Mouse (Mus musculus) stomach, embryonic 15.5 days (tissue): ENCODE results near the gene Pex5. TPM values are rescaled to one million over a fixed set of nuclear protein-coding genes. Genes with fewer than 3 reads are reported as not detected.
"Not testable (repeated sequence)": the region's sequence is repeated elsewhere in the genome, so short reads cannot be mapped to it uniquely, and the experiment has no call there.

Experiments
- ATAC-seq: fragments of 200-750 bp; cut with Nextera tagmentation; 2 replicates; pipeline ENCODE4 v1.8.0; 2017; ENCODE audit warnings: low read depth, moderate number of reproducible peaks, moderate TSS enrichment; ENCODE audit not compliant: insufficient read depth, low FRiP score
- H3K27ac ChIP-seq: fragments of 300-500 bp; sonication (generic); 2 replicates; pipeline ENCODE4 v1.5.1; 2015; ENCODE audit warnings: mild to moderate bottlenecking, inconsistent platforms
- H3K27me3 ChIP-seq: fragments of 300-500 bp; sonication (generic); replicated peaks from 2 replicates; pipeline ENCODE4 v1.6.1; 2015; ENCODE audit warnings: inconsistent platforms
- H3K36me3 ChIP-seq: fragments of 300-500 bp; sonication (generic); 2 replicates; pipeline ENCODE4 v1.6.1; 2015; ENCODE audit warnings: inconsistent platforms
- H3K4me1 ChIP-seq: fragments of 300-500 bp; sonication (generic); 2 replicates; pipeline ENCODE4 v1.6.1; 2015; ENCODE audit warnings: inconsistent platforms
- H3K4me2 ChIP-seq: fragments of 300-500 bp; sonication (generic); 2 replicates; pipeline ENCODE4 v1.6.1; 2015; ENCODE audit warnings: mild to moderate bottlenecking, inconsistent platforms
- H3K4me3 ChIP-seq: fragments of 300-500 bp; sonication (generic); replicated peaks from 2 replicates; pipeline ENCODE4 v1.5.1; 2015; ENCODE audit warnings: inconsistent platforms
- H3K9ac ChIP-seq: fragments of 300-500 bp; sonication (generic); 2 replicates; pipeline ENCODE4 v1.6.1; 2015; ENCODE audit warnings: inconsistent platforms
- H3K9me3 ChIP-seq: fragments of 300-500 bp; sonication (generic); 2 replicates; pipeline ENCODE4 v1.6.1; 2016; ENCODE audit warnings: inconsistent platforms
- WGBS: fragments of 180-500 bp; shearing (Covaris S2); methylation state at CpG from one replicate; pipeline ENCODE4 v1.1.7; 2015; 5-methylcytosine and 5-hydroxymethylcytosine counted together
- polyA plus RNA-seq: library from polyadenylated mRNA; unstranded; fragments of >200 nt; fragmentation: Nextera tagmentation; extraction: Ambion mirVana; gene quantifications from 2 replicates; pipeline ENCODE4 v1.2.1, GENCODE M21; 2015

The Pex5 gene
- polyA plus RNA-seq, 1 experiment from 2014 or later, result 39.8 TPM

DNA sequence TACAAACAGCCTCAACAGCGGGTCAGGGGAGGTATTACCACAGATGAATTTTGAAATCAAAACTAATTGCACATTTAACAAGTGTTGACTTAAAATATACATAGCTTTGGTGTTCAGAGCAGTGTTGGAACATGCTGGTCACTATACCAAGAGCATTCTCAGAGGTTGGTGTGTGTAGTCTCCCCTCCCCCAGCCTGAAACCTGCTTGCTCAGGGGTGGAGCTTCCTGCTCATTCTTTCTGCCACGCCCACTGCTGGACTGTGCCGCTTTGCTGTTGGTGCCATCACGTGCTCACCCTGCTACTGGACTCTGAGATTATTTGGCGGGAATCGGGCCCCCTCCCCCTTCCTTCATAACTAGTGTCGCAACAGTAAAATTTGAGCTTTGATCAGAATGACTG lies 10.2 kb upstream of the Pex5 start:
- not testable (repeated sequence) for H3K36me3 ChIP-seq, H3K27ac ChIP-seq, H3K9me3 ChIP-seq, H3K4me3 ChIP-seq, H3K27me3 ChIP-seq, H3K9ac ChIP-seq, H3K4me2 ChIP-seq, H3K4me1 ChIP-seq
- peak; percentile 61; the same call in 1 of the 2 replicates for ATAC-seq
- 45% methylated on average over 7 of the region's 7 CpGs for WGBS

DNA sequence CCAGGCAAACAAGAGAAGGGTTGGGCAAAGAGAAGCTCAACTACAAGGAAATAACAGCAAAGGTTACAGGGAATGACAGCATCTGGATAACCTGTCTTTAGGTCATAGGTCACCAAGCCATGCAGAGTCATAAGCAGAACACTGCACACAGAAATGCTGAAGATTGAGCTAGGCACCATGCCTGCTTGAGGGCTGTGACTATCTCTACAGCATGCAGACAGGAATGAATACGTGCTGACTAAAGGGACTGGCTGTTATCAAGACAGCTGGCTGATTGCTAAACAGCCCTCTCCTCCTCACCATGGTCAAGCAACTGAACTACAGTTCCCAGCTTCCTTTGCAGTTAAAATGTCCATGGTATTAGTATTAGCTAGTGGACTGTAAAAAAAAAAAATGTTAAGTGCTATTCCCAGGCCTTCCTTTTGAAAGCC lies 9.2 kb upstream of the Pex5 start:
- no peak overlapping the region for H3K9ac ChIP-seq
- H3K36me3 ChIP-seq, result no peaks in the 10 kb centered on the region
- no peak overlapping the region for H3K4me3 ChIP-seq
- no peaks in the 10 kb centered on the region for H3K27me3 ChIP-seq
- no peaks in the 10 kb centered on the region for H3K9me3 ChIP-seq
- H3K4me2 ChIP-seq, result no peak overlapping the region
- 23% methylated on average over 1 of the region's 1 CpGs for WGBS
- peak; percentile 72 for ATAC-seq
- H3K4me1 ChIP-seq, result no peaks in the 10 kb centered on the region
- H3K27ac ChIP-seq, result no peak overlapping the region

DNA sequence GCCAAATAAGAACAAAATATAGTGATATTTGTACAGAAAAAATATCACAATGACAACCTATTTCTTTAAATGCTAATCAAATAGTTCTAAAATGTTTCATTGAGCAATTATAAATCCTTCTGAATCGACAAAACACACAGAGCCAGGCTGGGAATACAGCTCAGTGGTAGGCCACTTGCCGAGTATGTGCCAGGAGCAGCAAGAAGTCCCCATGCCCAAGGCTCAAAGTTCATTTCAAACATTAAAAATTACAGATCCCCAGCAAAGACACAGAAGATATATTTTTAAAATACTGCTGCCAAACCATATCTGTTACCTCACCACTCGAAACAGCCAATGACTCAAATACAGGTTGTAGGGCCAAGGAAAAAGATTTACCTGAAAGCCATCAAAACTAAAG lies 3.8 kb upstream of the Pex5 start:
- no peak overlapping the region for H3K4me2 ChIP-seq
- no peak for ATAC-seq
- no peak overlapping the region for H3K9ac ChIP-seq
- WGBS, result 86% methylated on average over 3 of the region's 3 CpGs
- H3K27ac ChIP-seq, result no peak overlapping the region
- H3K9me3 ChIP-seq, result no peaks in the 10 kb centered on the region
- no peak overlapping the region for H3K4me3 ChIP-seq
- no peaks in the 10 kb centered on the region for H3K4me1 ChIP-seq
- no peaks in the 10 kb centered on the region for H3K27me3 ChIP-seq
- H3K36me3 ChIP-seq, result no peaks in the 10 kb centered on the region

DNA sequence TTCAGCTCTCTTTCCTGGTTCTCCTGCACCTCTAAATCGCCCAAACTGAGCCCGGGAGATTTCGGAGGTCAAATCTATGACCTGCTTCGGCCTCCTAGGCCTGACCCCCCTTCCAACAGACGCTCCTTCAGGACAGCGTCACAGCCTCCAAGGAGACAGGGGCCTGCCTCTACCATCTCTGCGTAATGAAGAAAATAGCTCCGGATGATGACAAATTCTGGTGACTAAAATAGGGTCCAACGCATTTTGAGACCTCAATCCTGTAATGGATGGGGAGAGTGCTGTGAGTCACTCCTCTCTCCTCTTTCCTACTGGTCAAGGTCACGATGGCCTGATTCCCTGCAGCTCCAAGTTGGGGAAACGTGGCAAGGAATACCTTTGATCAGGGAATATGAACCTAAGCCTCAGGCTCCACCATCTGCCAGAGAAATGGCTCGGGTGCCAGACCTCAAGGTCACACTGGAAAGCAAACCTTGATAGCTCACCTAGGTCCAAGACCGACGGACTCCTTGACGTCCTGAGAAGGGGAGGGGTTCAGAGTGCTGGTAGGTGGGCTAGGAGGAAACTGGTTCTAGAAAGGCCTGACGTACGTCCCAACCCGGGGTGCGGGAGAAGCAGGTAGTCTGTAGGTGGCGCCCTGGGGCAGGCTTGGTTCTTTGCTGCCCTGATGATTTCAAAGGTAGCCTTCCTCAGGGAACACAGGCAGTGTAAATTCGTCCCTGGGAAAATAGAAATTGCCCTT lies 651 bp upstream of the Pex5 start:
- Histone ChIP-seq H3K36me3 (peaks cover 10% of the 10 kb centered on the region; the same call in 1 of the 2 replicates), H3K9me3 (no peaks in the 10 kb centered on the region), H3K27ac (peak overlapping the region; percentile 85), H3K4me2 (peak overlapping the region; percentile 70), H3K4me3 (peak overlapping the region; percentile 88), H3K9ac (peak overlapping the region; percentile 17; the same call in 1 of the 2 replicates), H3K4me1 (no peaks in the 10 kb centered on the region), H3K27me3 (no peaks in the 10 kb centered on the region)
- 4% methylated on average over 21 of the region's 21 CpGs for WGBS
- peak; percentile 36 for ATAC-seq

DNA sequence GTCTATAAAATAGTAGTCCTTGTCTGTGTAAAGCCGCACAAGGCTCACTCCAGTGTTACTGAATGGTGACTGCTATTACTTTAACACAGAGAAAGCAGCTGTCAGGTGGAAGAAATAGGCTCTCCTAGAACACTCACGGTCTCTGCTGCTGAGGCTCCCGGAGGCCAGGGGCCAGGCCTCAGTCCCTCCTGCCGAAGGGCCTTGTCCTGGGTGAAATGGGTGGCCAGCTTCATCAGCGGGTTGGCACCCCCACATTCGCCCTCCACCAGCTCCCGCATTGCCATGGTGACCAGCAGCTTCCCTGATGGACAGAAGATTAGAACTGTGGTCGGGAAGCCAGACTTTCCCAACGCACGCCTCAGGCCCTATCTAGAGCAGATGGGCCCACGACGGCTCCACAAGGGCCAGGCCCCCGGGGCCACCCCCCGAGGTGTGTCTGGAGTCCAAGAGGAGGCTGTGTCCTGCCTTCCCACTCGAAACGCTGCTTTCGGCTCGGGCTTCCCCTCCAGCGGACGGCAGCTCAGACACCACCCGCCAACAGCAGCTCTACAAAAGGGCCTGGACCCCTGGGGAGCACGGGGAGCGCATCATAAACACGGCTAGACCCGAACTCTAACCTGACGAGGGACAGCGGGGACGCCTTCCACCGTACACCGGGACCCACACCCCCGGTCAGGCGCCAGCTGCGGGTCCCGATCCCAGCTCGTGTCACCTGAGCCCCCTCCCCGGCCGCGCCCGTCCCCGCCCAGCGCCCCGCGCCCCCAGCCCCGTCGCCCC lies 529 bp downstream of the Pex5 start:
- ATAC-seq, result peak; percentile 41
- Histone ChIP-seq H3K4me2 (peak overlapping the region; percentile 70), H3K4me1 (no peaks in the 10 kb centered on the region), H3K27ac (peak overlapping the region; percentile 37; the same call in 1 of the 2 replicates), H3K36me3 (peaks cover 10% of the 10 kb centered on the region; the same call in 1 of the 2 replicates), H3K9ac (peak overlapping the region; percentile 85), H3K4me3 (peak overlapping the region; percentile 88), H3K27me3 (no peaks in the 10 kb centered on the region), H3K9me3 (no peaks in the 10 kb centered on the region)
- WGBS, result 2% methylated on average over 44 of the region's 45 CpGs

DNA sequence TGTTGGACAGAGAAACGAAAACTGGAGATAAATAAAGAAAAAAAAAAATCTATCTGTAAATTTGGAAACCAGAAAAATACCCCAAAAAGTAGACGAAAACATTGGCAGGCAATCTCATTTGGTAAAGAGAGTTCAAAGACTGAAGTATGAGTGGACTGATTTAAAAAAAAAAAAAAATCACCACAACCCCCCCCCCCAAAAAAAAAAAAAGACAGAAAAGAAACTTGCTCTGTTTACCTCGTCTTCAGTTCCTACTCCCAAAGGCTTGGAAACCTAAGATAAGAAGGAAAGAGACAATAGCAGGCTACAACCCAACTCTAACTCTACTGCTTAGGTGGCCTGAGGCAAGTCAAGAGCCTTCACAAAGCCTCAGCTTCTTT lies 1.1 kb downstream of the Pex5 start:
- Histone ChIP-seq H3K9ac (no peak overlapping the region), H3K36me3 (peaks cover 11% of the 10 kb centered on the region; the same call in 1 of the 2 replicates), H3K4me2 (peak overlapping the region; percentile 70), H3K27ac (peak overlapping the region; percentile 37; the same call in 1 of the 2 replicates), H3K27me3 (no peaks in the 10 kb centered on the region), H3K9me3 (no peaks in the 10 kb centered on the region), H3K4me1 (no peaks in the 10 kb centered on the region), H3K4me3 (peak overlapping the region; percentile 88)
- no peak for ATAC-seq
- 58% methylated on average over 3 of the region's 3 CpGs for WGBS

DNA sequence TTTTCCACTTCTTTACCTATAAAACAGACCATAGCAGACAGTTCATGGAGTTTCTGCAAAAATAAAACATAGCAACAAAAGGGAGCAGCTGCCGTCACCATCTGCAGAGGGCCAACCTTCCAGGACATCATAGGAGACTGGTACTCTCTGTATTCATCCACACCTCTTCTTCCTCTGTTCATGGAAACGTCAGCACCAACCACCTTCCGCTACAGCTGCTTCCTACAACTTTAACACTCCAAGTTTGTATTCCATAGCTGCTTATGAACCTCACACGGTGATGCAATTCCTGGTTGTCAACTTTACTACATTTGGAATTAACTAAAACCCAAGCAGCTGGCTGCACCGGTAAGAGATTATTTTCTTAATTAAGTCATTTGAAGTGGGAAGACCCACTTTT lies 6.5 kb downstream of the Pex5 start:
- Histone ChIP-seq H3K27me3 (no peaks in the 10 kb centered on the region), H3K4me3 (no peak overlapping the region), H3K36me3 (peaks cover 30% of the 10 kb centered on the region), H3K4me2 (no peak overlapping the region), H3K27ac (no peak overlapping the region), H3K9me3 (no peaks in the 10 kb centered on the region), H3K4me1 (no peaks in the 10 kb centered on the region), H3K9ac (no peak overlapping the region)
- WGBS, result 88% methylated on average over 5 of the region's 5 CpGs
- no peak for ATAC-seq

DNA sequence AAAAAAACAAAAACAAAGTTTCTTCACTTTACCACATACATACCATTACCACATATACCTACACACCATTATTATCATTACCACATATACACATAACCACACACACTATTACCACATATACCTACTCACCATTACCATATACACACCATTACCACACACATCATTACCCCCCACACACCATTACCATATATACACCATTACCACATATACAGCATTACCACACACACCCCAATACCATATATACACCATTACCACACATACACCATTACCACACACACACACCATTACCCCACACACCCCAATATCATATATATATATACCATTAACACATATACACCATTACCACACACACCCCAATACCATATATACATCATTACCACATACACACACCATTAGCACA lies 7.7 kb downstream of the Pex5 start:
- Histone ChIP-seq H3K9me3 (no peaks in the 10 kb centered on the region), H3K9ac (no peak overlapping the region), H3K27me3 (no peaks in the 10 kb centered on the region), H3K4me2 (no peak overlapping the region), H3K27ac (no peak overlapping the region), H3K36me3 (peaks cover 40% of the 10 kb centered on the region), H3K4me3 (no peak overlapping the region), H3K4me1 (no peaks in the 10 kb centered on the region)
- ATAC-seq, result no peak

DNA sequence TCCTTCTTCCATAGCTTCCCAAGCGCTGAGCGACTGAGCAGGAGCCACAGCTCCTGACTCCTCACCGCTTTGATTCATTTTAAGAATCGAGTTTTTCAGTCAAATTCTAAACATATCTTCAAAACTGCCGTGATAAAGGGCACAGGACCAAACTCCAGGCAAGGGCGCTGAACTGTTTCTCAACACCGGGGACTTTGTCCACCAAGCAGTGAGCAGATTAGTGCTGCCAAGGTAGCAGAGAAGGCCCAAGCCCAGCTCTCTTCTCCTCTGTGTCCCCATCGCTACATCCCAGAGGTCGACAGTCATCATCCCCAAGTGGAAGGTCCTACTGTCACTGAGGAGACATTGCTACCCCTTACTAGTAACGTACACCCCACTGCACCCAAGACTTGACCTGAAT lies 8.5 kb downstream of the Pex5 start:
- 92% methylated on average over 10 of the region's 10 CpGs for WGBS
- Histone ChIP-seq H3K36me3 (peaks cover 38% of the 10 kb centered on the region), H3K27me3 (no peaks in the 10 kb centered on the region), H3K4me3 (no peak overlapping the region), H3K4me1 (no peaks in the 10 kb centered on the region), H3K9ac (no peak overlapping the region), H3K27ac (no peak overlapping the region), H3K4me2 (no peak overlapping the region), H3K9me3 (no peaks in the 10 kb centered on the region)
- no peak for ATAC-seq

DNA sequence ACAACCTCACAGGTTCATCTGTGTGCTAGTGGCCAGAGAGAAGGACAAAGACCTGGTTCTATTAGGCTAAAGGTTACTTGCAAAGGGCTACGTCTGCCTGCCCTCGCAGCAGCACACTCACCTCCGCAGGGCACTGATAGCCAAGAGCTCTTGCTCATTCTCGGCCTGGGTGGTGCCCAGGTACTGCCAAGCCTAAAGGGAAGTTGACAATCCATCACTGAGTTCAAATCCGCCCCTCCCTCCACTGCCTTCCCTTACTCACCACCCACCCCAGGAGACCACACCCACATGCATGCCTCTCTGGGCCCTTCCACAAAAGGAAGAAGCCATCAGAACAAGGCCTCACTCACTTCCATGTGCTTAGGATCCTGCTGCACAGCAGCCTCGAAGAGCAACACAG lies 15.1 kb downstream of the Pex5 start:
- Histone ChIP-seq H3K4me1 (no peaks in the 10 kb centered on the region), H3K9me3 (no peaks in the 10 kb centered on the region), H3K27me3 (no peaks in the 10 kb centered on the region), H3K4me2 (no peak overlapping the region), H3K27ac (no peak overlapping the region), H3K4me3 (no peak overlapping the region), H3K36me3 (peaks cover 69% of the 10 kb centered on the region), H3K9ac (no peak overlapping the region)
- WGBS, result 90% methylated on average over 6 of the region's 6 CpGs
- ATAC-seq, result 0 out of 2 replicates have a peak, but pooled peaks have one; percentile 3

DNA sequence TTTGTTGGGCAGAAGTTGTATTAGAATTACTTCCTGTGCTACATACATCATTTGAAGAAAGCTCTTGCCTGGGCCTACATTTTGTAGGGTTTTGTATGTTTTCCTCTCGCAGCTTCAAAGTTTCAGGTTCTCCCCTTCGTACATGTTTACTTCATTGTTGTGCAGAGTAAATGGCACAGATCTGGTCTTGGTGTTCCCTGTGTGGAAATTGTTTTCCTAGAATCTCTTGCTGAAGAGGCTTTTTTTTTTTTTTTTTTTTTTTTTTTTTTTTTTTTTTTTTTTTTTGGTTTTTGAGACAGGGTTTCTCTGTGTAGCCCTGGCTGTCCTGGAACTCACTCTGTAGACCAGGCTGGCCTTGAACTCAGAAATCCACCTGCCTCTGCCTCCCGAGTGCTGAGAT lies 19.9 kb downstream of the Pex5 start:
- 91% methylated on average over 3 of the region's 3 CpGs for WGBS
- H3K9ac ChIP-seq, H3K4me2 ChIP-seq, H3K4me1 ChIP-seq, H3K27me3 ChIP-seq, H3K9me3 ChIP-seq, H3K4me3 ChIP-seq, H3K27ac ChIP-seq, ATAC-seq: not testable (repeated sequence)
- peaks cover 31% of the 10 kb centered on the region for H3K36me3 ChIP-seq

DNA sequence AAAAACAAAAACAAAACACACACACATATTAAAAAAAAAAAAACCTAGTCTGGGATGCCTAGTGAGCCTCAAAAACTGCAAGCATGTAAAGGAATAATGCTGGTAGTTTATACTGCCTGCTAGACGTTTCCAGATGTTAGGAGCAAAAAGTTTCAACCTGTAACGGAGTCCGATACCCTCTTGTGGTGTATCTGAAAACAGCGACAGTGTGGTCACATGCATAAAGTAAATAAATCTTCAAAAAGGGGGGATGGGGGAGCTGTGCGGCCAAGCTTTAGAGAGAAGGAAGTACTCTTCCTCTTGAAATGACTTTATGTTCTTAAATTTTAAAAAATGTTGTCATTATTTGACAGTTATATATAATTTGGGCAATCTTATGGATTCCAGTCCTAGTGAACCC lies 34.7 kb downstream of the Pex5 start:
- Histone ChIP-seq H3K4me2 (no peak overlapping the region), H3K4me1 (no peaks in the 10 kb centered on the region), H3K9me3 (no peaks in the 10 kb centered on the region), H3K4me3 (no peak overlapping the region), H3K36me3 (no peaks in the 10 kb centered on the region), H3K27ac (no peak overlapping the region), H3K9ac (no peak overlapping the region), H3K27me3 (no peaks in the 10 kb centered on the region)
- no peak for ATAC-seq
- 26% methylated on average over 5 of the region's 5 CpGs for WGBS
